Mouse (Mus musculus): ENCODE data around the gene Ccdc9b. TPM values are rescaled to one million over a fixed set of nuclear protein-coding genes. Genes with fewer than 3 reads are reported as not detected.

Ccdc9b gene
- polyA plus RNA-seq, 1 experiment, result 5.5 TPM

- DNase-seq (ENCODE audit: low read depth, low spot score), result no peak
- WGBS, result 38% methylated on average over 9 of the region's 9 CpGs
These were observed 34.5 kb downstream of the Ccdc9b start for GRCm38 (mm10) chr2:118727911-118728310.

- 93% methylated on average over 2 of the region's 2 CpGs for WGBS
- DNase-seq (ENCODE audit: low read depth, low spot score), result no peak
These were observed 35.6 kb downstream of the Ccdc9b start for GRCm38 (mm10) chr2:118726873-118727272.

- no peak for DNase-seq (ENCODE audit: low read depth, low spot score)
- WGBS, result 53% methylated on average over 4 of the region's 4 CpGs
These were observed 37.0 kb downstream of the Ccdc9b start for GRCm38 (mm10) chr2:118725511-118725910.

GRCm38 (mm10) chr2:118723693-118724486 is 38.6 kb downstream of the Ccdc9b start:
- 84% methylated on average over 15 of the region's 15 CpGs for WGBS
- DNase-seq (ENCODE audit: low read depth, low spot score), result no peak

GRCm38 (mm10) chr2:118716677-118717076 is 45.8 kb downstream of the Ccdc9b start:
- DNase-seq (ENCODE audit: low read depth, low spot score), result no peak
- 88% methylated on average over 5 of the region's 5 CpGs for WGBS

GRCm38 (mm10) chr2:118714230-118714629 is 48.2 kb downstream of the Ccdc9b start:
- WGBS, result 45% methylated on average over 4 of the region's 4 CpGs

GRCm38 (mm10) chr2:118713631-118714030 is 48.8 kb downstream of the Ccdc9b start:
- DNase-seq (ENCODE audit: low read depth, low spot score), result no peak
- WGBS, result 85% methylated on average over 6 of the region's 6 CpGs

More at GRCm38 (mm10) chr2:118714230-118714629, 48.2 kb downstream of the Ccdc9b start:
- DNase-seq (ENCODE audit: low read depth, low spot score), result no peak

GRCm38 (mm10) chr2:118711038-118711494 is 51.4 kb downstream of the Ccdc9b start:
- no peak for DNase-seq (ENCODE audit: low read depth, low spot score)
- WGBS, result 4% methylated on average over 36 of the region's 36 CpGs

- DNase-seq (ENCODE audit: low read depth, low spot score), result no peak
- 58% methylated on average over 4 of the region's 4 CpGs for WGBS
These were observed 52.7 kb downstream of the Ccdc9b start for GRCm38 (mm10) chr2:118709655-118710221.

GRCm38 (mm10) chr2:118708472-118708871 is 54.0 kb downstream of the Ccdc9b start:
- 34% methylated on average over 4 of the region's 4 CpGs for WGBS
- no peak for DNase-seq (ENCODE audit: low read depth, low spot score)

- WGBS, result 45% methylated on average over 6 of the region's 6 CpGs
These were observed 56.0 kb downstream of the Ccdc9b start for GRCm38 (mm10) chr2:118706436-118706835.

More at GRCm38 (mm10) chr2:118706436-118706835, 56.0 kb downstream of the Ccdc9b start:
- DNase-seq (ENCODE audit: low read depth, low spot score), result no peak

Other genes with a start within 250 kb of the Ccdc9b start
- 4.7 and 6.2 TPM in 2 replicates for gene Bmf, start 213.0 kb downstream of the Ccdc9b start, polyA plus RNA-seq (2012; rRNA removed)
- gene Bub1b, start 164.4 kb downstream of the Ccdc9b start, polyA plus RNA-seq (2012; rRNA removed), result 12.4 and 14.2 TPM in 2 replicates
- gene Pak6, start 99.4 kb downstream of the Ccdc9b start, polyA plus RNA-seq (2012; rRNA removed), result 1.5 and 1.9 TPM in 2 replicates
- gene Ankrd63, start 58.7 kb downstream of the Ccdc9b start, polyA plus RNA-seq (2012; rRNA removed), result 0.46 and 0.64 TPM in 2 replicates
- gene Plcb2, start 34.2 kb downstream of the Ccdc9b start, polyA plus RNA-seq (2012; rRNA removed), result 3.2 and 7.5 TPM in 2 replicates
- gene Inafm2, start 16.9 kb downstream of the Ccdc9b start, polyA plus RNA-seq (2012; rRNA removed), result 9.0 and 9.5 TPM in 2 replicates
- 2,336 and 2,390 TPM in 2 replicates for gene Phgr1, start 10.1 kb upstream of the Ccdc9b start, polyA plus RNA-seq (2012; rRNA removed)
- gene Disp2, start 17.1 kb upstream of the Ccdc9b start, polyA plus RNA-seq (2012; rRNA removed), result 2.8 and 3.1 TPM in 2 replicates
- 11.2 and 15.6 TPM in 2 replicates for gene Knstrn, start 51.3 kb upstream of the Ccdc9b start, polyA plus RNA-seq (2012; rRNA removed)
- 32.8 and 37.9 TPM in 2 replicates for gene Ivd, start 99.3 kb upstream of the Ccdc9b start, polyA plus RNA-seq (2012; rRNA removed)
- 11.3 and 12.9 TPM in 2 replicates for gene Bahd1, start 137.7 kb upstream of the Ccdc9b start, polyA plus RNA-seq (2012; rRNA removed)
- 3.6 and 3.8 TPM in 2 replicates for gene Chst14, start 163.8 kb upstream of the Ccdc9b start, polyA plus RNA-seq (2012; rRNA removed)

Data from large intestine, adult 2 months (tissue).